Mouse (Mus musculus) heart, embryonic 16.5 days (tissue): ENCODE measurements around the gene Chst11. TPM values are rescaled to one million over a fixed set of nuclear protein-coding genes. Genes with fewer than 3 reads are reported as not detected.

Experiments used
- ATAC-seq: fragments of 200-750 bp; cut with Nextera tagmentation; replicated peaks from 2 replicates; pipeline ENCODE4 v1.8.0; 2017; ENCODE audit warnings: moderate number of reproducible peaks; ENCODE audit not compliant: insufficient read depth, low FRiP score; ENCODE audit errors: extremely low read depth
- H3K27ac ChIP-seq: fragments of 300-500 bp; sonication (generic); 2 replicates; pipeline ENCODE4 v1.5.1; 2014; ENCODE audit warnings: mild to moderate bottlenecking, low read length, control low read depth, moderate library complexity
- H3K27me3 ChIP-seq: fragments of 300-500 bp; sonication (generic); 2 replicates; pipeline ENCODE4 v1.6.1; 2014; ENCODE audit warnings: low read length, mixed read lengths; ENCODE audit not compliant: control insufficient read depth, insufficient read depth
- H3K36me3 ChIP-seq: fragments of 300-500 bp; sonication (generic); 2 replicates; pipeline ENCODE4 v1.6.1; 2014; ENCODE audit not compliant: control insufficient read depth, insufficient read depth
- H3K4me1 ChIP-seq: fragments of 300-500 bp; sonication (generic); 2 replicates; pipeline ENCODE4 v1.6.1; 2014; ENCODE audit warnings: low read length, mixed read lengths; ENCODE audit not compliant: control insufficient read depth, insufficient read depth
- H3K4me2 ChIP-seq: fragments of 300-500 bp; sonication (generic); 2 replicates; pipeline ENCODE4 v1.6.1; 2014; ENCODE audit warnings: low read depth, mild to moderate bottlenecking, control low read depth, low read length
- H3K4me3 ChIP-seq: fragments of 300-500 bp; sonication (generic); 2 replicates; pipeline ENCODE4 v1.5.1; 2014; ENCODE audit warnings: mild to moderate bottlenecking, control low read depth, low read length
- H3K9ac ChIP-seq: fragments of 300-500 bp; sonication (generic); 2 replicates; pipeline ENCODE4 v1.6.1; 2014; ENCODE audit warnings: low read length, control low read depth
- H3K9me3 ChIP-seq: fragments of 300-500 bp; sonication (generic); replicated peaks from 2 replicates; pipeline ENCODE4 v1.6.1; 2016; ENCODE audit warnings: low read length; ENCODE audit not compliant: control insufficient read depth
- WGBS: fragments of 180-500 bp; shearing (Covaris S2); extraction: QIAGEN DNeasy Blood & Tissue Kit; methylation state at CpG from one replicate; pipeline ENCODE4 v1.1.7; 2014; 5-methylcytosine and 5-hydroxymethylcytosine counted together
- polyA plus RNA-seq: library from polyadenylated mRNA; unstranded; fragments of >200 nt; fragmentation: Nextera tagmentation; extraction: Ambion mirVana; gene quantifications from 2 replicates; pipeline ENCODE4 v1.2.1, GENCODE M21; 2015

Chst11 gene
- polyA plus RNA-seq, 1 experiment from 2014 or later: 2.6 TPM

DNA sequence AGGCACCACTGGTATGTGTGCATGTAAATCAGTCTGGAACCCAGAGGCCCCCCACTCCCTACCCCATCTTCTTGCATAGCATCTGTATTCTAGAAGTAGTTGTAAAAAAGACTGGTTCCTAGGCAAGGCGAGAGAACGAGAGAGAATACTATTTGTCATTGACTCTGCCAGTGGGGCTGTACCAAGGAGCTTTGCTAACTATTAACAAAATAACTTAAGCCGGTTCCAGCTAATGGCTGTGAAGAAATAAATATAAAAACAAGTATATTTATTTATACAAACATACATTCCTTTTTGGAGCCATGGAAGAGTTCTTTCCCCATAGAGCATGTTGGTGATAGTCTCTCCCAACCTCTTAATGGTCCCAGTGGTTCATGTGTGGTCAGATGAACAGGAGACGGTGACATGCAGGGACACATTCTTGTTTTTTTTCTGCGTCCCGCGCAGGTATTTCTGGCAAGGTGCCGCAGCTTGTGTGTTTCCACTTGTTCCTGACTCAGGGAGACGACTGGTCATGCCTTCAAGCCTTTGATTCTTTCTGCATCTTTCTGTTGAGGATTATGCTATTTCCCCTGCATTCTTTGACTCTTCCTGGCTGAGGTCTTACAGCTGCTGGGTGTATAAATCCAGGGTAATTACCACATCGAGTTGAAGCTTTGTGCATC is 68.7 kb downstream of the Chst11 start:
- H3K36me3 ChIP-seq: no peaks in the 10 kb centered on the region
- no peak for ATAC-seq
- 0 out of 2 replicates have a peak, but pooled peaks cover 5% of the 10 kb centered on the region for H3K4me1 ChIP-seq
- no peaks in the 10 kb centered on the region for H3K27me3 ChIP-seq
- 80% methylated on average over 10 of the region's 10 CpGs for WGBS
- no peak overlapping the region for H3K27ac ChIP-seq
- no peaks in the 10 kb centered on the region for H3K9me3 ChIP-seq
- H3K4me3 ChIP-seq: no peak overlapping the region
- no peak overlapping the region for H3K9ac ChIP-seq
- H3K4me2 ChIP-seq: no peak overlapping the region

- H3K27ac ChIP-seq: no peak overlapping the region
- WGBS: 72% methylated on average over 7 of the region's 7 CpGs
Observed at GRCm38 (mm10) chr10:83056291-83056690, 71.0 kb downstream of the Chst11 start.

DNA sequence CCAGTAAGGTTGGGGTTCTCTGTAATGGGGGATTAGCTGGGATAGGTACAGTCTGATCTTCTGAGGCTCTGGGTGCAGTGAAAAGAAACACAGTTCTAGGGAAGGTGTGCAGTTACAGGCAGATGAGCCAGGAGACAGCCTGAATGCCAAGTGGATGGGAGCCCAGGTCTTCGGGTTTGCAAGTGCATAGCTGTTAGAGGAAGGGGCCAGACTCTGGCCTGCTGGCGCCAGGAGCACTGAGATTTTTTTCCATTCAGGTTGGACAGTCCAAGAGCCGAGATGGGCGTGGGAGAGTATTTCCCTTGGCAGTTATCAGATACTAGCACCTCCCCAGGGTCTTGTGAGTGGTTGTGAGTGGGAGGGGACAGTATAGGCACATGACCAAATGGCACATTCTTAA is 71.6 kb downstream of the Chst11 start:
- WGBS: 63% methylated on average over 4 of the region's 4 CpGs
- Histone ChIP-seq H3K27ac (no peak overlapping the region), H3K4me1 (peaks cover 21% of the 10 kb centered on the region), H3K4me3 (no peak overlapping the region), H3K4me2 (no peak overlapping the region), H3K9me3 (no peaks in the 10 kb centered on the region), H3K9ac (no peak overlapping the region), H3K27me3 (no peaks in the 10 kb centered on the region), H3K36me3 (no peaks in the 10 kb centered on the region)
- no peak for ATAC-seq

More at GRCm38 (mm10) chr10:83056291-83056690, 71.0 kb downstream of the Chst11 start:
- Histone ChIP-seq H3K4me3 (no peak overlapping the region), H3K4me2 (no peak overlapping the region), H3K4me1 (peaks cover 19% of the 10 kb centered on the region), H3K36me3 (no peaks in the 10 kb centered on the region), H3K9ac (no peak overlapping the region), H3K9me3 (no peaks in the 10 kb centered on the region), H3K27me3 (no peaks in the 10 kb centered on the region)
- no peak for ATAC-seq

GRCm38 (mm10) chr10:83060066-83060782 is 74.9 kb downstream of the Chst11 start:
- H3K27ac ChIP-seq: peak overlapping the region; percentile 82
- H3K4me1 ChIP-seq: peaks cover 26% of the 10 kb centered on the region
- no peaks in the 10 kb centered on the region for H3K36me3 ChIP-seq
- no peak overlapping the region for H3K4me3 ChIP-seq
- ATAC-seq: peak; percentile 56
- H3K9ac ChIP-seq: peak overlapping the region; percentile 14; the same call in 1 of the 2 replicates
- H3K9me3 ChIP-seq: no peaks in the 10 kb centered on the region
- WGBS: 18% methylated on average over 12 of the region's 12 CpGs
- H3K27me3 ChIP-seq: no peaks in the 10 kb centered on the region
- H3K4me2 ChIP-seq: peak overlapping the region; percentile 16; the same call in 1 of the 2 replicates

GRCm38 (mm10) chr10:83062315-83062714 is 77.0 kb downstream of the Chst11 start:
- H3K27me3 ChIP-seq: no peaks in the 10 kb centered on the region
- no peak; the same call in 1 of the 2 replicates for ATAC-seq
- H3K4me2 ChIP-seq: no peak overlapping the region
- peaks cover 37% of the 10 kb centered on the region for H3K4me1 ChIP-seq
- H3K9me3 ChIP-seq: no peaks in the 10 kb centered on the region
- H3K36me3 ChIP-seq: no peaks in the 10 kb centered on the region
- 61% methylated on average over 9 of the region's 9 CpGs for WGBS
- H3K4me3 ChIP-seq: no peak overlapping the region
- no peak overlapping the region for H3K27ac ChIP-seq
- no peak overlapping the region for H3K9ac ChIP-seq

GRCm38 (mm10) chr10:83064796-83065195 is 79.5 kb downstream of the Chst11 start:
- no peaks in the 10 kb centered on the region for H3K9me3 ChIP-seq
- no peak for ATAC-seq
- H3K4me2 ChIP-seq: no peak overlapping the region
- H3K4me1 ChIP-seq: peaks cover 38% of the 10 kb centered on the region
- no peak overlapping the region for H3K9ac ChIP-seq
- H3K36me3 ChIP-seq: no peaks in the 10 kb centered on the region
- H3K27ac ChIP-seq: no peak overlapping the region
- WGBS: 96% methylated on average over 5 of the region's 5 CpGs
- no peak overlapping the region for H3K4me3 ChIP-seq
- no peaks in the 10 kb centered on the region for H3K27me3 ChIP-seq

GRCm38 (mm10) chr10:83066159-83066558 is 80.9 kb downstream of the Chst11 start:
- WGBS: 72% methylated on average over 6 of the region's 6 CpGs
- Histone ChIP-seq H3K4me1 (peaks cover 27% of the 10 kb centered on the region), H3K36me3 (no peaks in the 10 kb centered on the region)

DNA sequence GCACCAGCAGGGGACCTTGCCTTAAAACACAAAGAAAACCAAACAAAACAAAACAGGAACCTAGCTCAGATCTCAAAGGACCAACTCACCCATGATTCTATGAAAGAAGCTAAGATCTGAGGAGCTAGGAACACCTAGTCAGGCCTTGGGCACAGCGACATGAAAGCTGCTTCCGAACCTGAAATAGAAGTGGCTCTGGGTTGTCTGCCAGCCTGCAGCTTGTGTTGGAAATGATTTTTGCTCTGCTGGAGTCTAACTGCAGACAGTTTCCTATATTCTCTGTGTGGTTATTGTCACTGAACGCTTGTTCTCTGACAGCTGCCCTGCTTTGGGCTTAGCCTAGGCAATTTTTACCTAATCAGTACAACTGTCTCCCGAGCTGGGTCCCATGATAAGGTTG is 82.0 kb downstream of the Chst11 start:
- no peaks in the 10 kb centered on the region for H3K27me3 ChIP-seq
- no peak for ATAC-seq
- no peak overlapping the region for H3K9ac ChIP-seq
- H3K4me3 ChIP-seq: no peak overlapping the region
- no peak overlapping the region for H3K27ac ChIP-seq
- H3K36me3 ChIP-seq: no peaks in the 10 kb centered on the region
- 32% methylated on average over 4 of the region's 4 CpGs for WGBS
- H3K9me3 ChIP-seq: no peaks in the 10 kb centered on the region
- no peak overlapping the region for H3K4me2 ChIP-seq
- peaks cover 20% of the 10 kb centered on the region for H3K4me1 ChIP-seq

More at GRCm38 (mm10) chr10:83066159-83066558, 80.9 kb downstream of the Chst11 start:
- Histone ChIP-seq H3K9me3 (no peaks in the 10 kb centered on the region), H3K4me3 (no peak overlapping the region), H3K27me3 (no peaks in the 10 kb centered on the region), H3K27ac (no peak overlapping the region), H3K9ac (no peak overlapping the region), H3K4me2 (no peak overlapping the region)
- ATAC-seq: no peak

DNA sequence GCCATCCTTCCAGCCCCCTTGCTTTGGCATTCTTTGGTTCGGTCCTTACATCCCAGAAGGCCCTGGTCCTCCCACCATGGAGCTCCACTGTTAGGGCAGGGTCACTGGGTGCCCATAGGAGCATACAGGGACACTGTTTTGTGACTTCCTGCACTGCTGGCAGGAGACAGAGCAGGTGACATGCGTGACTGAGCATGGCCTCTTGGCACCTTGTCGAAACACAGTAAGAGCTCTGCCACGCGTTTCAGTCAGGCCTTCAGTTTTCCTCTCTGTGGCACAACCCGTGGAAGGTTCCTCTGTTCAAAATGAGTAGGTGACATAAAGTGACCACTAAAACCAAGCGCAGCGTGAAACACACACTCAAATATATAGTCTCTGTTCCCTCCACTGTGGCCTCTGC is 83.2 kb downstream of the Chst11 start:
- Histone ChIP-seq H3K27me3 (no peaks in the 10 kb centered on the region), H3K9ac (no peak overlapping the region), H3K9me3 (no peaks in the 10 kb centered on the region), H3K4me1 (peaks cover 19% of the 10 kb centered on the region), H3K27ac (no peak overlapping the region), H3K36me3 (no peaks in the 10 kb centered on the region), H3K4me2 (no peak overlapping the region), H3K4me3 (no peak overlapping the region)
- no peak for ATAC-seq
- 86% methylated on average over 8 of the region's 8 CpGs for WGBS
